Mouse (Mus musculus): ENCODE results near the gene Erf. TPM values are rescaled to one million over a fixed set of nuclear protein-coding genes. Genes with fewer than 3 reads are reported as not detected.

Gene Erf
- polyA plus RNA-seq, 1 experiment from 2014 or later = 8.5 TPM

- no peak for ATAC-seq (replicated peaks; ENCODE audit: extremely low read depth, insufficient read depth, low FRiP score)
- H3K27me3 ChIP-seq (ENCODE audit: control insufficient read depth, insufficient read depth, low read length) = no peaks in the 10 kb centered on the region
- no peaks in the 10 kb centered on the region for H3K36me3 ChIP-seq (ENCODE audit: control insufficient read depth, insufficient read depth)
- no peak overlapping the region for H3K4me2 ChIP-seq (ENCODE audit: low read depth, low read length)
- no peak overlapping the region for H3K4me3 ChIP-seq (ENCODE audit: low read length)
- H3K27ac ChIP-seq (ENCODE audit: low read length) = no peak overlapping the region
- H3K9me3 ChIP-seq (replicated peaks; ENCODE audit: control insufficient read depth, low read length) = no peaks in the 10 kb centered on the region
- H3K4me1 ChIP-seq (ENCODE audit: control insufficient read depth, insufficient read depth, low read length) = peaks cover 9% of the 10 kb centered on the region
- WGBS = 45% methylated on average over 17 of the region's 17 CpGs
- no peak overlapping the region for H3K9ac ChIP-seq (ENCODE audit: low read length)
Observed at GRCm38 (mm10) chr7:25263968-25264870, 13.7 kb upstream of the Erf start.

- no peaks in the 10 kb centered on the region for H3K27me3 ChIP-seq (ENCODE audit: control insufficient read depth, insufficient read depth, low read length)
- ATAC-seq (replicated peaks; ENCODE audit: extremely low read depth, insufficient read depth, low FRiP score) = no peak
- H3K4me2 ChIP-seq (ENCODE audit: low read depth, low read length) = no peak overlapping the region
- no peak overlapping the region for H3K9ac ChIP-seq (ENCODE audit: low read length)
- WGBS = 82% methylated on average over 1 of the region's 1 CpGs
- H3K36me3 ChIP-seq (ENCODE audit: control insufficient read depth, insufficient read depth) = no peaks in the 10 kb centered on the region
- H3K4me3 ChIP-seq (ENCODE audit: low read length) = no peak overlapping the region
- H3K9me3 ChIP-seq (replicated peaks; ENCODE audit: control insufficient read depth, low read length) = no peaks in the 10 kb centered on the region
- H3K27ac ChIP-seq (ENCODE audit: low read length) = no peak overlapping the region
- H3K4me1 ChIP-seq (ENCODE audit: control insufficient read depth, insufficient read depth, low read length) = peaks cover 3% of the 10 kb centered on the region; the same call in 1 of the 2 replicates
Observed at GRCm38 (mm10) chr7:25261896-25262295, 11.3 kb upstream of the Erf start.

DNA sequence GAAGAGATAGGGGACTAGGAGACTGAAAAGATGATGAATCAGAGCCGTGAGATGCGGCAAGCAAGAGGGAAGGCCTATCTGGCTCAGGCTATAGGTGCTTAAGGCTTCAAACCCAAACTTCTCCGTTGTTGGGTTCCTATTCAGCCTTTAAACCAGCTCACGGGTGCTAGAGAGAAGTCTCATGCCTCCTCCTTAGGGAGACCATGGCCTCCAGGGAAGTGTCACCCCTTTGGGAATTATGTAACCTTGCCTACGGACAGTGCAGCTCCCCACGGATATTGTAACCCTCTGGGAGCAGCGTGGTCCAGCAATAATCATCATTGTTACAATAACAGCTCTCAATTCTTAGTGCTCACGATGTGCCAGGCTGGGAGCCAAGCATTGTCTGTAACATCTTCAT is 1.3 kb upstream of the Erf start:
- WGBS = 32% methylated on average over 8 of the region's 8 CpGs
- H3K4me1 ChIP-seq (ENCODE audit: control insufficient read depth, insufficient read depth, low read length) = peaks cover 27% of the 10 kb centered on the region
- no peak for ATAC-seq (replicated peaks; ENCODE audit: extremely low read depth, insufficient read depth, low FRiP score)

GRCm38 (mm10) chr7:25251071-25251791 is 670 bp upstream of the Erf start:
- peak overlapping the region; percentile 99 for H3K9ac ChIP-seq (ENCODE audit: low read length)
- peak; percentile 15; the same call in 1 of the 2 replicates for ATAC-seq (replicated peaks; ENCODE audit: extremely low read depth, insufficient read depth, low FRiP score)
- H3K4me3 ChIP-seq (ENCODE audit: low read length) = peak overlapping the region; percentile 100
- no peaks in the 10 kb centered on the region for H3K36me3 ChIP-seq (ENCODE audit: control insufficient read depth, insufficient read depth)
- H3K4me1 ChIP-seq (ENCODE audit: control insufficient read depth, insufficient read depth, low read length) = peaks cover 33% of the 10 kb centered on the region
- H3K27me3 ChIP-seq (ENCODE audit: control insufficient read depth, insufficient read depth, low read length) = no peaks in the 10 kb centered on the region
- H3K4me2 ChIP-seq (ENCODE audit: low read depth, low read length) = peak overlapping the region; percentile 98
- H3K27ac ChIP-seq (ENCODE audit: low read length) = peak overlapping the region; percentile 99
- 6% methylated on average over 22 of the region's 22 CpGs for WGBS
- H3K9me3 ChIP-seq (replicated peaks; ENCODE audit: control insufficient read depth, low read length) = no peaks in the 10 kb centered on the region

More for the DNA sequence above, 1.3 kb upstream of the Erf start:
- no peaks in the 10 kb centered on the region for H3K27me3 ChIP-seq (ENCODE audit: control insufficient read depth, insufficient read depth, low read length)
- peak overlapping the region; percentile 99 for H3K9ac ChIP-seq (ENCODE audit: low read length)
- peak overlapping the region; percentile 100 for H3K4me3 ChIP-seq (ENCODE audit: low read length)
- peak overlapping the region; percentile 98 for H3K4me2 ChIP-seq (ENCODE audit: low read depth, low read length)
- peak overlapping the region; percentile 99 for H3K27ac ChIP-seq (ENCODE audit: low read length)
- no peaks in the 10 kb centered on the region for H3K36me3 ChIP-seq (ENCODE audit: control insufficient read depth, insufficient read depth)
- H3K9me3 ChIP-seq (replicated peaks; ENCODE audit: control insufficient read depth, low read length) = no peaks in the 10 kb centered on the region

- ATAC-seq (replicated peaks; ENCODE audit: extremely low read depth, insufficient read depth, low FRiP score) = peak; percentile 50
- Histone ChIP-seq H3K9me3 (replicated peaks; ENCODE audit: control insufficient read depth, low read length) (no peaks in the 10 kb centered on the region), H3K27me3 (ENCODE audit: control insufficient read depth, insufficient read depth, low read length) (no peaks in the 10 kb centered on the region), H3K4me1 (ENCODE audit: control insufficient read depth, insufficient read depth, low read length) (peaks cover 41% of the 10 kb centered on the region), H3K36me3 (ENCODE audit: control insufficient read depth, insufficient read depth) (peaks cover 9% of the 10 kb centered on the region), H3K4me2 (ENCODE audit: low read depth, low read length) (peak overlapping the region; percentile 98), H3K27ac (ENCODE audit: low read length) (peak overlapping the region; percentile 99), H3K4me3 (ENCODE audit: low read length) (peak overlapping the region; percentile 100), H3K9ac (ENCODE audit: low read length) (peak overlapping the region; percentile 99)
- WGBS = 1% methylated on average over 60 of the region's 73 CpGs
Observed at GRCm38 (mm10) chr7:25249314-25250140, 1.0 kb downstream of the Erf start.

DNA sequence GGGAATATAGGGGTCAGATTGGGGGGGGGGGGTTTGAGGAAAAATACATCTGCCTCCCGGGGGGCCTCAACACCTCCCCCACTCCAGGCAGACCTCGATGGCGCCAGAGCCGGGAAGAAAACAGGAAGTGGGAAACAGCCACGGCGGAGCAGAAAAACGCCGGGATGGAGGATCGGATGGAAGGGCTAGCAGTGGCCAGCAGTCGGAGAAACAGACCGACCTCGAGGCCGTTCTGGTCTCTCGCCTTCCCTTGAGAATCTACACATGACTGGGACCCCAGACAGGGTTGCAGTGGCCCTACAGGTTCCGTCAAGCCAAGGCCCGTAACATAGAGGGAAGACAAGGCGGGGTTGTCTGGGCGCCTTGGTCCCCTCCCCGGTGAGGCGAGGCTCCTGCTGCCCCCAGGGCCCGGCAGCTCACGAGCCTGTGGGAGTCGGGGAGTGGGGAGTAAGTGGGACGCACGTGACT is 1.7 kb downstream of the Erf start:
- H3K4me1 ChIP-seq (ENCODE audit: control insufficient read depth, insufficient read depth, low read length) = peaks cover 41% of the 10 kb centered on the region
- ATAC-seq (replicated peaks; ENCODE audit: extremely low read depth, insufficient read depth, low FRiP score) = peak; percentile 0; the same call in 1 of the 2 replicates
- WGBS = 0% methylated on average over 21 of the region's 25 CpGs

GRCm38 (mm10) chr7:25248018-25248647 is 2.4 kb downstream of the Erf start:
- H3K27me3 ChIP-seq (ENCODE audit: control insufficient read depth, insufficient read depth, low read length) = no peaks in the 10 kb centered on the region
- H3K4me1 ChIP-seq (ENCODE audit: control insufficient read depth, insufficient read depth, low read length) = peaks cover 41% of the 10 kb centered on the region
- H3K4me3 ChIP-seq (ENCODE audit: low read length) = peak overlapping the region; percentile 100
- H3K9ac ChIP-seq (ENCODE audit: low read length) = peak overlapping the region; percentile 99
- peaks cover 18% of the 10 kb centered on the region for H3K36me3 ChIP-seq (ENCODE audit: control insufficient read depth, insufficient read depth)
- ATAC-seq (replicated peaks; ENCODE audit: extremely low read depth, insufficient read depth, low FRiP score) = peak; percentile 7
- H3K4me2 ChIP-seq (ENCODE audit: low read depth, low read length) = peak overlapping the region; percentile 98
- no peaks in the 10 kb centered on the region for H3K9me3 ChIP-seq (replicated peaks; ENCODE audit: control insufficient read depth, low read length)
- H3K27ac ChIP-seq (ENCODE audit: low read length) = peak overlapping the region; percentile 99
- WGBS = under 1% methylated on average over 18 of the region's 18 CpGs

More for the DNA sequence above, 1.7 kb downstream of the Erf start:
- peak overlapping the region; percentile 100 for H3K4me3 ChIP-seq (ENCODE audit: low read length)
- H3K9me3 ChIP-seq (replicated peaks; ENCODE audit: control insufficient read depth, low read length) = no peaks in the 10 kb centered on the region
- peaks cover 13% of the 10 kb centered on the region for H3K36me3 ChIP-seq (ENCODE audit: control insufficient read depth, insufficient read depth)
- peak overlapping the region; percentile 99 for H3K27ac ChIP-seq (ENCODE audit: low read length)
- H3K9ac ChIP-seq (ENCODE audit: low read length) = peak overlapping the region; percentile 99
- peak overlapping the region; percentile 98 for H3K4me2 ChIP-seq (ENCODE audit: low read depth, low read length)
- no peaks in the 10 kb centered on the region for H3K27me3 ChIP-seq (ENCODE audit: control insufficient read depth, insufficient read depth, low read length)

GRCm38 (mm10) chr7:25247498-25247897 is 3.1 kb downstream of the Erf start:
- whole genome bisulfite sequencing = 7% methylated on average over 3 of the region's 3 CpGs
- Histone ChIP-seq H3K27ac (ENCODE audit: low read length) (peak overlapping the region; percentile 99), H3K27me3 (ENCODE audit: control insufficient read depth, insufficient read depth, low read length) (no peaks in the 10 kb centered on the region), H3K4me3 (ENCODE audit: low read length) (peak overlapping the region; percentile 100), H3K9me3 (replicated peaks; ENCODE audit: control insufficient read depth, low read length) (no peaks in the 10 kb centered on the region), H3K36me3 (ENCODE audit: control insufficient read depth, insufficient read depth) (peaks cover 24% of the 10 kb centered on the region), H3K9ac (ENCODE audit: low read length) (peak overlapping the region; percentile 99), H3K4me1 (ENCODE audit: control insufficient read depth, insufficient read depth, low read length) (peaks cover 41% of the 10 kb centered on the region), H3K4me2 (ENCODE audit: low read depth, low read length) (peak overlapping the region; percentile 98)
- no peak for ATAC-seq (replicated peaks; ENCODE audit: extremely low read depth, insufficient read depth, low FRiP score)

All from heart, embryonic 16.5 days (tissue).